Mouse (Mus musculus): ENCODE measurements around the gene Slc39a9.

Gene Slc39a9

GRCm38 (mm10) chr12:80719141-80719540 is 75.5 kb downstream of the Slc39a9 start:
- DNase-seq (ENCODE audit: low spot score): no peak

- DNase-seq (ENCODE audit: low spot score): no peak
Observed at GRCm38 (mm10) chr12:80720507-80720906, 76.8 kb downstream of the Slc39a9 start.

DNA sequence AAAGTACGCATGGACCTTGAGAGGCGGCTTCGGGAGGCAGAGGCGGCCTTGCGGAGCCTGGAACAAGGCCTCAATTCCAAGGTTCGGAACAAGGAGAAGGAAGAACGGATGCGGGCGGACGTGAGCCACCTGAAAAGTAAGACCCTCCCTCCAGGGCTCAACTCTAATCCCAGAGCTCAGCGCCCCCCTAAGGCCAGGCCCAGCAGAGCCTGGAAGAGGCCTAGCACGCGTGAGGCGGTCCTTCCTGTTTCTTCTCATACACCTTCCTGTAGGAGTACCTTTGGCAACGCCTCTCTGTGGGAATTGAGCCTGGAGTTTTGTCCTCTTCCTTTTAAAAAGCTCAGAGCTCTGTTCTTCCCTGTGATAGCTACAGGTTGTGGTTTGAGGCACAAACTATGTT is 77.8 kb downstream of the Slc39a9 start:
- DNase-seq (ENCODE audit: low spot score): no peak

- peak; percentile 87 for DNase-seq (ENCODE audit: low spot score)
Observed at GRCm38 (mm10) chr12:80724853-80725559, 81.3 kb downstream of the Slc39a9 start.

- no peak for DNase-seq (ENCODE audit: low spot score)
Observed at GRCm38 (mm10) chr12:80728207-80728606, 84.5 kb downstream of the Slc39a9 start.

- no peak for DNase-seq (ENCODE audit: low spot score)
Observed at GRCm38 (mm10) chr12:80728814-80729213, 85.1 kb downstream of the Slc39a9 start.

- DNase-seq (ENCODE audit: low spot score): no peak
Observed at GRCm38 (mm10) chr12:80729758-80730530, 86.3 kb downstream of the Slc39a9 start.

DNA sequence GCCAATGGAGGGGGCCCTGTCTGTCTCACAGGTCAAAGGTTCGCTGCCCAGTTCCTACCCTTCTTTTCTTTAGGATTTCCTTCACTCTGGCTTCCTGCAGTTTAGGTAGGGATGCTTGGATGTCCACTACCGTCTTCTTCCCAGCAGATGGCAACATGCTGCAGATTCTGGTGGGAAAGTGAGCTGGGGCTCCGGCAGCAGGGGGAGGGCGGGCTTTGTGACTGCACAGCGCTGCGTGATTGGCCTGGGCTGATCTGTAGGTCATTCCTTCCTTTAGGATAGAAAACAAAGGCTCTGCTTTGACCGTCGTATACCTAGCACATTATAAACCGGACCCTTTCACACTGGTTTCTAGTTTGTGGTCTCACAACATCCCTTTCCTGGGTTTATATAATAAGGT is 86.9 kb downstream of the Slc39a9 start:
- peak; percentile 51 for DNase-seq (ENCODE audit: low spot score)
